Mouse (Mus musculus): ENCODE measurements around the gene Tomm5. TPM values are rescaled to one million over a fixed set of nuclear protein-coding genes. Genes with fewer than 3 reads are reported as not detected.
"Not testable (repeated sequence)": the region's sequence is repeated elsewhere in the genome, so short reads cannot be mapped to it uniquely, and the experiment has no call there.

The Tomm5 gene
- polyA plus RNA-seq, 1 experiment from 2014 or later = 279 TPM

DNA sequence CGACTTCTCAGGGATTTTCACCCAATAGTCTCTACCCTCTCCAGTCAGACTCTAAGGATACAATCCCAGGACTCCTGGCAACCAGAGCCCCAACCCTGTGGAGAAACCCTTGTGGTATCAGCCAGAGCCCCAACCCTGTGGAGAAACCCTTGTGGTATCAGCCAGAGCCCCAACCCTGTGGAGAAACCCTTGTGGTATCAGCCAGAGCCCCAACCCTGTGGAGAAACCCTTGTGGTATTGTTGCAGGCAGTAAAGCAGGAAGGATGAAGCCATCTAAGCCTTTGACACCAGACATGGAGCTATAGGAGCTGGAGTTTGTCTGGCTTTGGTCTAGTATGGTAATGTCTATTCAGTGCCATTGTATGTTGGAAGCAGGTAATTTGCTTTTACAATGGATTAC lies 44.1 kb downstream of the Tomm5 start:
- 95% methylated on average over 1 of the region's 1 CpGs for WGBS
- ATAC-seq (ENCODE audit: insufficient read depth, low FRiP score, low read depth) = not testable (repeated sequence)

DNA sequence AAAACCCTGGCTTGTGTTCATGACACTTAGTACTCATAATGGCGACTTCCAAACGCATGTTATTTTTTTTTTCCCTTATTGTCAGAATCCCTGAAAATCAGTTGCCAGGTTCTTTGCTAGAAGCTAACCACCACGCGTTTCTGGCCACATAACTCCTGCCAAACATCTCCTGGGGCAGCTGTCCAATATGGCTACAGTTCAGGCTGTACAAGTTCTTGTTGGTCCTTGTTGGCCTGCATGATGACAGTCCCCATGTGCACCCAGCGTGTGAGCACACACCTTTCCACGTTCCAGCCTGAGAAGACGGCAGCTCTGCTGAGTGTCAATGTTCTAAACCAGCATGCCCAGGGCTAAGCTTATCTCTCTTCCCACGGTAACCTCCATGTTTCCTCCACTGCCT lies 52.5 kb downstream of the Tomm5 start:
- Histone ChIP-seq H3K36me3 (peaks cover 12% of the 10 kb centered on the region; the same call in 1 of the 2 replicates), H3K9ac (no peak overlapping the region), H3K27me3 (replicated peaks) (no peaks in the 10 kb centered on the region), H3K4me2 (no peak overlapping the region), H3K4me3 (replicated peaks) (no peak overlapping the region), H3K9me3 (no peaks in the 10 kb centered on the region), H3K4me1 (no peaks in the 10 kb centered on the region), H3K27ac (no peak overlapping the region)
- no peak for ATAC-seq (ENCODE audit: insufficient read depth, low FRiP score, low read depth)
- 79% methylated on average over 8 of the region's 8 CpGs for WGBS

More for the DNA sequence above, 44.1 kb downstream of the Tomm5 start:
- not testable (repeated sequence) for H3K4me2 ChIP-seq; H3K9me3 ChIP-seq; H3K4me3 ChIP-seq (replicated peaks); H3K4me1 ChIP-seq; H3K9ac ChIP-seq; H3K27ac ChIP-seq; H3K27me3 ChIP-seq (replicated peaks)
- H3K36me3 ChIP-seq = peaks cover 11% of the 10 kb centered on the region; the same call in 1 of the 2 replicates

Other genes with a start within 250 kb of the Tomm5 start
- 79.2 and 84.2 TPM in 2 replicates for gene Grhpr, start 126.7 kb downstream of the Tomm5 start, polyA plus RNA-seq (2015; fragmentation: Nextera tagmentation; extraction: Ambion mirVana)
- 17.6 and 20.1 TPM in 2 replicates for gene Zbtb5, start 95.7 kb downstream of the Tomm5 start, polyA plus RNA-seq (2015; fragmentation: Nextera tagmentation; extraction: Ambion mirVana)
- 37.4 and 41.8 TPM in 2 replicates for gene Polr1e, start 89.5 kb downstream of the Tomm5 start, polyA plus RNA-seq (2015; fragmentation: Nextera tagmentation; extraction: Ambion mirVana)
- gene Fbxo10, start 23.5 kb downstream of the Tomm5 start, polyA plus RNA-seq (2015; fragmentation: Nextera tagmentation; extraction: Ambion mirVana) = 10.9 and 12.5 TPM in 2 replicates
- gene Frmpd1, start 76.8 kb upstream of the Tomm5 start, polyA plus RNA-seq (2015; fragmentation: Nextera tagmentation; extraction: Ambion mirVana) = 0.74 and 0.84 TPM in 2 replicates
- gene Trmt10b, start 189.0 kb upstream of the Tomm5 start, polyA plus RNA-seq (2015; fragmentation: Nextera tagmentation; extraction: Ambion mirVana) = 14.5 and 14.8 TPM in 2 replicates
- 10.7 and 12.4 TPM in 2 replicates for gene Dcaf10, start 234.0 kb upstream of the Tomm5 start, polyA plus RNA-seq (2015; fragmentation: Nextera tagmentation; extraction: Ambion mirVana)
- gene Exosc3, start 234.6 kb upstream of the Tomm5 start, polyA plus RNA-seq (2015; fragmentation: Nextera tagmentation; extraction: Ambion mirVana) = 81.8 and 85.5 TPM in 2 replicates

All from stomach, embryonic 15.5 days (tissue).